Mouse (Mus musculus): ENCODE data around the gene Aqp9. TPM values are rescaled to one million over a fixed set of nuclear protein-coding genes. Genes with fewer than 3 reads are reported as not detected.

The Aqp9 gene
- total and polyA plus RNA-seq, 2 experiments from 2014 or later, result 0.15 TPM; not detected in 1

GRCm38 (mm10) chr9:71162858-71163740 lies 5.4 kb downstream of the Aqp9 start:
- 58% methylated on average over 12 of the region's 12 CpGs for WGBS
- TF ChIP-seq CTCF (IDR thresholded peaks at IDR 0.05; ENCODE audit: low read depth) (no peak), EP300 (IDR thresholded peaks at IDR 0.05; ENCODE audit: low read depth) (no peak)
- H3K4me3 ChIP-seq (ENCODE audit: low read depth, low read length), result no peak overlapping the region
- no peaks in the 10 kb centered on the region for H3K27me3 ChIP-seq (ENCODE audit: control insufficient read depth, insufficient read depth, low read length)
- H3K4me1 ChIP-seq (ENCODE audit: control insufficient read depth, insufficient read depth), result no peaks in the 10 kb centered on the region
- DNase-seq (ENCODE audit: low spot score), result no peak
- H3K9ac ChIP-seq (replicated peaks; ENCODE audit: low read depth, low read length), result no peak overlapping the region
- no peak for ATAC-seq (ENCODE audit: insufficient read depth, low read depth)
- H3K27ac ChIP-seq (ENCODE audit: low read depth), result no peak overlapping the region
- H3K36me3 ChIP-seq (replicated peaks; ENCODE audit: control insufficient read depth, insufficient read depth, low read length), result no peaks in the 10 kb centered on the region
- no peak overlapping the region for H3K4me2 ChIP-seq (ENCODE audit: low read depth, low read length)
- H3K9me3 ChIP-seq (replicated peaks; ENCODE audit: control insufficient read depth, low read length), result no peaks in the 10 kb centered on the region

- ATAC-seq (ENCODE audit: insufficient read depth, low read depth) (no peak), DNase-seq (ENCODE audit: low spot score) (no peak)
- 77% methylated on average over 8 of the region's 8 CpGs for WGBS
- no peak overlapping the region for H3K4me3 ChIP-seq (ENCODE audit: low read depth, low read length)
- H3K27ac ChIP-seq (ENCODE audit: low read depth), result no peak overlapping the region
- H3K9ac ChIP-seq (replicated peaks; ENCODE audit: low read depth, low read length), result no peak overlapping the region
- TF ChIP-seq EP300 (IDR thresholded peaks at IDR 0.05; ENCODE audit: low read depth) (no peak), CTCF (IDR thresholded peaks at IDR 0.05; ENCODE audit: low read depth) (no peak)
- H3K9me3 ChIP-seq (replicated peaks; ENCODE audit: control insufficient read depth, low read length), result no peaks in the 10 kb centered on the region
- H3K27me3 ChIP-seq (ENCODE audit: control insufficient read depth, insufficient read depth, low read length), result no peaks in the 10 kb centered on the region
- no peaks in the 10 kb centered on the region for H3K4me1 ChIP-seq (ENCODE audit: control insufficient read depth, insufficient read depth)
- H3K36me3 ChIP-seq (replicated peaks; ENCODE audit: control insufficient read depth, insufficient read depth, low read length), result no peaks in the 10 kb centered on the region
- H3K4me2 ChIP-seq (ENCODE audit: low read depth, low read length), result no peak overlapping the region
Observed at GRCm38 (mm10) chr9:71162131-71162857, 6.2 kb downstream of the Aqp9 start.

- ATAC-seq (ENCODE audit: insufficient read depth, low read depth) (no peak), DNase-seq (ENCODE audit: low spot score) (no peak)
- Histone ChIP-seq H3K27ac (ENCODE audit: low read depth) (no peak overlapping the region), H3K9ac (replicated peaks; ENCODE audit: low read depth, low read length) (no peak overlapping the region), H3K4me2 (ENCODE audit: low read depth, low read length) (no peak overlapping the region), H3K36me3 (replicated peaks; ENCODE audit: control insufficient read depth, insufficient read depth, low read length) (no peaks in the 10 kb centered on the region), H3K4me1 (ENCODE audit: control insufficient read depth, insufficient read depth) (no peaks in the 10 kb centered on the region), H3K9me3 (replicated peaks; ENCODE audit: control insufficient read depth, low read length) (no peaks in the 10 kb centered on the region), H3K4me3 (ENCODE audit: low read depth, low read length) (no peak overlapping the region), H3K27me3 (ENCODE audit: control insufficient read depth, insufficient read depth, low read length) (no peaks in the 10 kb centered on the region)
- 77% methylated on average over 13 of the region's 13 CpGs for whole genome bisulfite sequencing
- TF ChIP-seq CTCF (IDR thresholded peaks at IDR 0.05; ENCODE audit: low read depth) (no peak), EP300 (IDR thresholded peaks at IDR 0.05; ENCODE audit: low read depth) (no peak)
Observed at GRCm38 (mm10) chr9:71160849-71161711, 7.4 kb downstream of the Aqp9 start.

- Histone ChIP-seq H3K4me1 (ENCODE audit: control insufficient read depth, insufficient read depth) (no peaks in the 10 kb centered on the region), H3K4me3 (ENCODE audit: low read depth, low read length) (no peak overlapping the region), H3K36me3 (replicated peaks; ENCODE audit: control insufficient read depth, insufficient read depth, low read length) (no peaks in the 10 kb centered on the region), H3K9ac (replicated peaks; ENCODE audit: low read depth, low read length) (no peak overlapping the region), H3K27ac (ENCODE audit: low read depth) (no peak overlapping the region), H3K4me2 (ENCODE audit: low read depth, low read length) (no peak overlapping the region), H3K27me3 (ENCODE audit: control insufficient read depth, insufficient read depth, low read length) (no peaks in the 10 kb centered on the region), H3K9me3 (replicated peaks; ENCODE audit: control insufficient read depth, low read length) (no peaks in the 10 kb centered on the region)
- TF ChIP-seq CTCF (IDR thresholded peaks at IDR 0.05; ENCODE audit: low read depth) (no peak), EP300 (IDR thresholded peaks at IDR 0.05; ENCODE audit: low read depth) (no peak)
- ATAC-seq (ENCODE audit: insufficient read depth, low read depth) (no peak), DNase-seq (ENCODE audit: low spot score) (no peak)
- 89% methylated on average over 5 of the region's 5 CpGs for WGBS
Observed at GRCm38 (mm10) chr9:71159686-71160085, 8.8 kb downstream of the Aqp9 start.

- H3K4me2 ChIP-seq (ENCODE audit: low read depth, low read length), result no peak overlapping the region
- H3K27ac ChIP-seq (ENCODE audit: low read depth), result no peak overlapping the region
- no peaks in the 10 kb centered on the region for H3K4me1 ChIP-seq (ENCODE audit: control insufficient read depth, insufficient read depth)
- no peaks in the 10 kb centered on the region for H3K9me3 ChIP-seq (replicated peaks; ENCODE audit: control insufficient read depth, low read length)
- H3K36me3 ChIP-seq (replicated peaks; ENCODE audit: control insufficient read depth, insufficient read depth, low read length), result no peaks in the 10 kb centered on the region
- H3K9ac ChIP-seq (replicated peaks; ENCODE audit: low read depth, low read length), result no peak overlapping the region
- no peaks in the 10 kb centered on the region for H3K27me3 ChIP-seq (ENCODE audit: control insufficient read depth, insufficient read depth, low read length)
- WGBS, result 60% methylated on average over 7 of the region's 7 CpGs
- DNase-seq (ENCODE audit: low spot score) (no peak), ATAC-seq (ENCODE audit: insufficient read depth, low read depth) (no peak)
- H3K4me3 ChIP-seq (ENCODE audit: low read depth, low read length), result no peak overlapping the region
- TF ChIP-seq CTCF (IDR thresholded peaks at IDR 0.05; ENCODE audit: low read depth) (no peak), EP300 (IDR thresholded peaks at IDR 0.05; ENCODE audit: low read depth) (no peak)
Observed at GRCm38 (mm10) chr9:71159060-71159626, 9.3 kb downstream of the Aqp9 start.
